Mouse (Mus musculus) heart, adult 9 months (tissue): ENCODE measurements around the gene Uap1l1.

Experiments
- DNase-seq, 2 experiments: peaks; one replicate each; pipeline ENCODE4 v3.0.0; 2022; ENCODE audit warnings: low spot score in 2 of 2

Gene Uap1l1

GRCm38 (mm10) chr2:25318119-25318966 lies 47.1 kb downstream of the Uap1l1 start:
- DNase-seq = no peak

GRCm38 (mm10) chr2:25311491-25311891 lies 54.0 kb downstream of the Uap1l1 start:
- DNase-seq = no peak

DNA sequence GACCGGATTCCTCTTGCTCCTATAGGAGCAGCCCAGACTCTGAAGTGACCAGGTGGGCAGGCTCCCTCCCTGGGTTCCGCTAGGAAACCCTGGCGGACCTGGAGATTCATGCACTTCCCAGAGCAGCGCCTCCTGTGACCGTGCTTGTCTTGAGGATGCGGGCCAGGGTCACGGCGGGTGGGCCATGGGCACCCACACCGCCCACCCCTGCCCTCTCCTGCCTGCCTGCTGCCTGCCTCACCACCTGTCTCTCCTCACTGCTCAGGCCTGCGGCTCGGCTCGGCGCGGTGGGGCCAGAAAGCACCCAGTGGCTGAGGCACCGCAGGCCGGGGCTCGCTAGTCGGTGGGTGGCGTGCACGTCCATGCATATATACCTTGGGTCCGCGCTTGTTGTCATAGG lies 54.5 kb downstream of the Uap1l1 start:
- no peak for DNase-seq

DNA sequence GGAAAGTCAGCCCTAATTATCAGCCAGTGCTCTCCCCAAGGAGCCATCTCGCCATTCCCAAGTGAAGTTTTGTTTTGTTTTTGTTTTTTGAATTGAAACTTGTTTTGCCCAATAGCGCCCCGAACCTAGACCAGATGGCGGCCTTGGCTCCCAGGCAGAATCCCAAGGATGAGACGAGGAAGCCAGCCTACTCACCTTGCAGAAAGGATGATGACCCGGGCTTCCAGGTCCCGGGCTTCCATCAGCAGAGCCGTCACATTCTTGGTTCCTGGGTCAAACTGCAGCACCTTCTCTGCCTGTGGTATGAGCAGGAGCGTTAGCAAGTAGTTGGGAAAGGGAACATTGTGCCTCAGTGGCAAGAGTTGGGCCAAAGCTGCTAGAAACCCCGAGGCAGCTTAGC lies 55.3 kb downstream of the Uap1l1 start:
- DNase-seq = no peak
